Mouse (Mus musculus): ENCODE results near the gene Add3. TPM values are rescaled to one million over a fixed set of nuclear protein-coding genes. Genes with fewer than 3 reads are reported as not detected.

Gene Add3
- total and polyA plus RNA-seq, 2 experiments from 2014 or later: 51.9 to 54.6 TPM

GRCm38 (mm10) chr19:53247558-53247957 lies 107.3 kb downstream of the Add3 start:
- no peak for TF ChIP-seq CTCF (IDR thresholded peaks at IDR 0.05)
- Histone ChIP-seq H3K4me2 (ENCODE audit: low read depth, low read length, poor library complexity, severe bottlenecking) (no peak overlapping the region), H3K4me1 (ENCODE audit: insufficient read depth, low read length) (peaks cover 4% of the 10 kb centered on the region; the same call in 1 of the 2 replicates), H3K4me3 (ENCODE audit: low read depth, low read length) (no peak overlapping the region), H3K27ac (ENCODE audit: low read depth, low read length) (no peak overlapping the region), H3K9ac (replicated peaks; ENCODE audit: low read length, poor library complexity, severe bottlenecking) (no peak overlapping the region), H3K9me3 (ENCODE audit: low read length) (no peaks in the 10 kb centered on the region), H3K36me3 (ENCODE audit: insufficient read depth, low read length) (peaks cover 7% of the 10 kb centered on the region), H3K27me3 (ENCODE audit: insufficient read depth, low read length) (no peaks in the 10 kb centered on the region)
- no peak for DNase-seq (ENCODE audit: low spot score)
- no peak for ATAC-seq (ENCODE audit: low FRiP score)
- 49% methylated on average over 2 of the region's 2 CpGs for WGBS

DNA sequence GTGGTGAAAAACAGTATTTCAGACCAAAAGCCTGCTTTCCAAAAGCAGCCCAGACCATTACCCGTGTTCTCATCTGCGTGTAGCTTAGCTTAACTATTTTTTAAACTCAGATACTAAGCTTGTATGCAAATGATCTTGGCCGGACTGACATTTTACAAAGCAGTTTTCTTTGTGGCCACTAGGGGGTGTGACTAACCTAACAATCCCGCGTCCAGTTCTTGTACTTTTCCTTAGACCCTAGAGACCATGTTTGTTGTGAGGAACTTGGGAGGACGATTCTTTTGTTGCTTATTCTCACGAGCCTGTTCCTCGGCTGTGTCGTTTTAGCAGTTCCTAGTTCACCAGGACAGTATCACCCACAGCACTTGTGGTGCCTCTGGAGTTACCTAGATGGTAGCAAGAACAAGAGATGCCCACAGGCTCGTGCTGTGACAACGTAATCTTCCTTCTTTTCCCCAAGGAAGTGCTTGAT lies 107.8 kb downstream of the Add3 start:
- DNase-seq (ENCODE audit: low spot score): peak; percentile 87
- Histone ChIP-seq H3K27ac (ENCODE audit: low read depth, low read length) (no peak overlapping the region), H3K4me3 (ENCODE audit: low read depth, low read length) (no peak overlapping the region), H3K4me2 (ENCODE audit: low read depth, low read length, poor library complexity, severe bottlenecking) (peak overlapping the region; percentile 36), H3K36me3 (ENCODE audit: insufficient read depth, low read length) (peaks cover 7% of the 10 kb centered on the region), H3K4me1 (ENCODE audit: insufficient read depth, low read length) (peaks cover 4% of the 10 kb centered on the region; the same call in 1 of the 2 replicates), H3K9ac (replicated peaks; ENCODE audit: low read length, poor library complexity, severe bottlenecking) (no peak overlapping the region), H3K27me3 (ENCODE audit: insufficient read depth, low read length) (no peaks in the 10 kb centered on the region), H3K9me3 (ENCODE audit: low read length) (no peaks in the 10 kb centered on the region)
- 7% methylated on average over 11 of the region's 11 CpGs for WGBS
- TF ChIP-seq CTCF (IDR thresholded peaks at IDR 0.05): peak; percentile 94
- ATAC-seq (ENCODE audit: low FRiP score): no peak

DNA sequence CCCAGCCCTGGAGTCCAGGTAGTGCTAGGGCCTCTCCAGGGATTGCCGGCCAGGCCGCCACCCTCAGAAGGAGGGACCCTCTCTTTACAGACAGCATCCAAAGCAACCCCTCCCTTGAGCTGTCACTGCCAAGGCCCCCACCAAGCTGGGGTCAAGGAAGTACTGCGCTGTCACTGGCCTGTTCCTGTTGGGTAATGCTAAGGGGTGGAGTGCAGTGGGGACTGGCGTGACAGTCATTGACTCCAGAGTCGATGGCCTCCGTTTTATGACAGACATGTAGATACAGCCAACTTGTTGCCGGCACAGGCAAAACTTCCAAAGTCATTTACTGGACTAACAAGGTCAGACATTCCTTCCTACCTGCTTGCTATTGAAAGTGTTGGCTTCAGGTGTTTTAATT lies 110.8 kb downstream of the Add3 start:
- Histone ChIP-seq H3K9me3 (ENCODE audit: low read length) (no peaks in the 10 kb centered on the region), H3K9ac (replicated peaks; ENCODE audit: low read length, poor library complexity, severe bottlenecking) (no peak overlapping the region), H3K4me1 (ENCODE audit: insufficient read depth, low read length) (peaks cover 4% of the 10 kb centered on the region; the same call in 1 of the 2 replicates), H3K4me2 (ENCODE audit: low read depth, low read length, poor library complexity, severe bottlenecking) (no peak overlapping the region), H3K4me3 (ENCODE audit: low read depth, low read length) (no peak overlapping the region), H3K27me3 (ENCODE audit: insufficient read depth, low read length) (no peaks in the 10 kb centered on the region), H3K27ac (ENCODE audit: low read depth, low read length) (no peak overlapping the region), H3K36me3 (ENCODE audit: insufficient read depth, low read length) (no peaks in the 10 kb centered on the region)
- 92% methylated on average over 7 of the region's 7 CpGs for WGBS
- no peak for TF ChIP-seq CTCF (IDR thresholded peaks at IDR 0.05)
- ATAC-seq (ENCODE audit: low FRiP score) (no peak), DNase-seq (ENCODE audit: low spot score) (no peak)

DNA sequence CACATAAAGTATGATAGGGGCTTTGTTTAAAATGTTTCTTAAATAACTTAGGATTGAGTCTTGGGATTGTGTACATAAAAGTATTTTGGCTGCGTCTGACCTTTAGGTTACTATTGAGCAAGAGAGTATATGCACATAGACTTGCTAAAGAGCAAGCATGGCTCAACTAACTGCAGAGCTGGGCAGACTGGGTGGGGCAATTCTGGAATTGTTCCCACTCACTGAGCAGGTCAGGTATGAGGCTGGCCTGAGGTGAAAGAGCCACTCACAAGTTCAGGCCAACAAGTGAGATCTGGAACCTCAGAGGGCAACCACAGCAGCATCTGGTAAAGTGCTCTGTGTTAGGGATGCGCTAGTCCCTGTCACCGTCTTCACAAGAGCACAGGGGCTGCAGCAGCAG lies 111.4 kb downstream of the Add3 start:
- no peaks in the 10 kb centered on the region for H3K27me3 ChIP-seq (ENCODE audit: insufficient read depth, low read length)
- H3K4me1 ChIP-seq (ENCODE audit: insufficient read depth, low read length): peaks cover 4% of the 10 kb centered on the region; the same call in 1 of the 2 replicates
- ATAC-seq (ENCODE audit: low FRiP score): no peak
- TF ChIP-seq CTCF (IDR thresholded peaks at IDR 0.05): no peak
- no peak overlapping the region for H3K4me3 ChIP-seq (ENCODE audit: low read depth, low read length)
- no peak overlapping the region for H3K9ac ChIP-seq (replicated peaks; ENCODE audit: low read length, poor library complexity, severe bottlenecking)
- DNase-seq (ENCODE audit: low spot score): no peak
- no peaks in the 10 kb centered on the region for H3K36me3 ChIP-seq (ENCODE audit: insufficient read depth, low read length)
- no peak overlapping the region for H3K27ac ChIP-seq (ENCODE audit: low read depth, low read length)
- 90% methylated on average over 3 of the region's 3 CpGs for WGBS
- H3K9me3 ChIP-seq (ENCODE audit: low read length): no peaks in the 10 kb centered on the region
- H3K4me2 ChIP-seq (ENCODE audit: low read depth, low read length, poor library complexity, severe bottlenecking): no peak overlapping the region

GRCm38 (mm10) chr19:53252111-53253028 lies 112.1 kb downstream of the Add3 start:
- TF ChIP-seq CTCF (IDR thresholded peaks at IDR 0.05): no peak
- Histone ChIP-seq H3K27ac (ENCODE audit: low read depth, low read length) (no peak overlapping the region), H3K4me2 (ENCODE audit: low read depth, low read length, poor library complexity, severe bottlenecking) (no peak overlapping the region), H3K9ac (replicated peaks; ENCODE audit: low read length, poor library complexity, severe bottlenecking) (no peak overlapping the region), H3K4me3 (ENCODE audit: low read depth, low read length) (no peak overlapping the region), H3K36me3 (ENCODE audit: insufficient read depth, low read length) (no peaks in the 10 kb centered on the region), H3K4me1 (ENCODE audit: insufficient read depth, low read length) (peaks cover 4% of the 10 kb centered on the region; the same call in 1 of the 2 replicates), H3K9me3 (ENCODE audit: low read length) (no peaks in the 10 kb centered on the region), H3K27me3 (ENCODE audit: insufficient read depth, low read length) (no peaks in the 10 kb centered on the region)
- WGBS: 89% methylated on average over 15 of the region's 15 CpGs
- ATAC-seq (ENCODE audit: low FRiP score): no peak
- no peak for DNase-seq (ENCODE audit: low spot score)

GRCm38 (mm10) chr19:53256361-53256760 lies 116.1 kb downstream of the Add3 start:
- Histone ChIP-seq H3K4me1 (ENCODE audit: insufficient read depth, low read length) (no peaks in the 10 kb centered on the region), H3K27me3 (ENCODE audit: insufficient read depth, low read length) (no peaks in the 10 kb centered on the region), H3K9me3 (ENCODE audit: low read length) (no peaks in the 10 kb centered on the region), H3K9ac (replicated peaks; ENCODE audit: low read length, poor library complexity, severe bottlenecking) (no peak overlapping the region), H3K36me3 (ENCODE audit: insufficient read depth, low read length) (no peaks in the 10 kb centered on the region), H3K27ac (ENCODE audit: low read depth, low read length) (no peak overlapping the region), H3K4me2 (ENCODE audit: low read depth, low read length, poor library complexity, severe bottlenecking) (no peak overlapping the region), H3K4me3 (ENCODE audit: low read depth, low read length) (no peak overlapping the region)
- TF ChIP-seq CTCF (IDR thresholded peaks at IDR 0.05): no peak
- no peak for ATAC-seq (ENCODE audit: low FRiP score)
- 46% methylated on average over 8 of the region's 8 CpGs for WGBS
- DNase-seq (ENCODE audit: low spot score): no peak

Measured in midbrain, postnatal 0 days (tissue).